Mouse (Mus musculus) frontal cortex, postnatal 36 days (tissue): ENCODE measurements at regions not wholly inside any gene's neighbourhood (a gene's known extent, or its start where the extent isn't known, plus 50 kb on each side); places are given as distances from the start of the nearest gene placed in this dataset.
A peak's percentile ranks its signal among the peaks of the same experiment; 100 is the strongest.

ENCODE experiments used
- DNase-seq, 2 experiments: peaks; one replicate each; pipeline ENCODE4 v3.0.0; 2022; ENCODE audit warnings: low spot score in 2 of 2

GRCm38 (mm10) chr8:91999189-91999588, 197.3 kb upstream of the Irx3 start:
- DNase-seq: no peak

GRCm38 (mm10) chr8:91997892-91998189, 196.0 kb upstream of the Irx3 start:
- no peak for DNase-seq

DNA sequence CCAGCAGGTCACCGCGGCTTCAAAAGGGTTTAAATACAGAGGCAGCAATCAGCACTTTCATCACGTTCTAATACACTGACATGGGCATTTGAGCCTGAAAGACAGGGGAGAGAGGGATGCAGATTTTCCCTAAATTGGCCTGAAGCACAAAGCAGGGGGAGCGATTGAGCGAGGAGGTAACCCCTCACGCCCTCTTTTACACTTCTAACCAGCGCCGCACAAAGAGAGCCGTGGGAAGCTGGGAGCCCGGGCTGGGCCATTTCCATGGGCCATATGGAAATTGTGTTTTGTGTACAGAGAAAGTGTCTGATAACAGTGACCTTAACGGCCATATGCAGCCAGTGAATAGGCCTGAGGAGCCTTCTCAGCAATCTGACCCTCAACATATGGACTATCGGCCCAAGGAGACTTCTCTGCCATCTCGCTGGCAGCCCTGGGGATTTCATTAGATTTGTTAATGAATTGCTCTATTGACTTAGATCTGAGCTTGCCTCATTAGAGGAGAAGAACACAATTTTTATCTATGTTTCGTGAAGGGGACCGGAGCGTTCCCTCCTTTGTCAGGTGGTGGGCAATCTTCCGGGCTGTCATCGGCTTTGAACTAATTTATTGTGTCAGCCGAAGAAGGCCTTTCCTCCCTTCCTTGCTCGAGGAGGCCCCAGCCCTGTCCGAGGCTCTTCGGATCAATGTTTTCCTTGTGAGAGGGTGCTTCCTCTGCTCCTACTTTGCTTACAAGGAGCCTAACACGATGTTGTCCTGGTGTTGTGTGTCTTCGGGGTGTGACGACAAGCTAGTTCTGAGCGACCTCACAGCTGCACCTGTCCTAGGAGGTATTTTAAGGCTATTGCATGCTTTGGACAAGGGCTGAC, 195.4 kb upstream of the Irx3 start:
- DNase-seq: no peak

DNA sequence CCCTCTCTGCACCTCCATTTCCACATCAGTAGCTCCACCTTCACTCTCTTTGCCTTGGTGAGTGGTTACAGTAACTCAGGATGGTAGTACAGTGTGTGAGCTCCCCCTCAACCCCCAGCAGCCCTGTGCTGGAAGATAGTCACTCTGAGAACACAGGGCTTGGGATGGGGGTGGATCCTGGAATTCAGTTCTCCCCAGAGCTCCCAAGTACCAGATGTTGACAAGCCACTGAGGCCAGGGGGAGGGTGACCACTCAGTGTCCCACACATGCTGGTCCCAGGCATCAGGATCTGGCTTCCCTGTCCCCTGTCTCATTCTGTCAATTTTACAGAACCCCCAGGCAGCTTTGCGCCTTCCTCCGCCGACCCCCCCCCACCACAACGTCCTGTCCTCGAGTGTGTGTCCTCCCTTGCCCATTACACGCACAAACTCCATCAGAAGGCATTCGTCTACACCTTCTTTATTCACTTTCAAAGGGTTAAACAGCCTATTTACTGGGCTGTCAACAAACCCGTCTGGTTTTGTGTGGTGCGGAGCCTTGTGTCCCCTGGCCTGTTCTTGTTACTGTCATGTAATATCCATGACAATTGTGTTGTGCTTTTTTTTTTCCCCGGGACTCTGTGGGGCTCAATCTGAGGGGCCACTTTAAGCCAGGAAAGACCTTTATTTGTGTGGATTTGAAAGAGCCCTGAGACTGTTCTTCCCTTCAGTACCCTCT, 194.6 kb upstream of the Irx3 start:
- no peak for DNase-seq

GRCm38 (mm10) chr8:91995407-91996144, 193.7 kb upstream of the Irx3 start:
- no peak for DNase-seq

DNA sequence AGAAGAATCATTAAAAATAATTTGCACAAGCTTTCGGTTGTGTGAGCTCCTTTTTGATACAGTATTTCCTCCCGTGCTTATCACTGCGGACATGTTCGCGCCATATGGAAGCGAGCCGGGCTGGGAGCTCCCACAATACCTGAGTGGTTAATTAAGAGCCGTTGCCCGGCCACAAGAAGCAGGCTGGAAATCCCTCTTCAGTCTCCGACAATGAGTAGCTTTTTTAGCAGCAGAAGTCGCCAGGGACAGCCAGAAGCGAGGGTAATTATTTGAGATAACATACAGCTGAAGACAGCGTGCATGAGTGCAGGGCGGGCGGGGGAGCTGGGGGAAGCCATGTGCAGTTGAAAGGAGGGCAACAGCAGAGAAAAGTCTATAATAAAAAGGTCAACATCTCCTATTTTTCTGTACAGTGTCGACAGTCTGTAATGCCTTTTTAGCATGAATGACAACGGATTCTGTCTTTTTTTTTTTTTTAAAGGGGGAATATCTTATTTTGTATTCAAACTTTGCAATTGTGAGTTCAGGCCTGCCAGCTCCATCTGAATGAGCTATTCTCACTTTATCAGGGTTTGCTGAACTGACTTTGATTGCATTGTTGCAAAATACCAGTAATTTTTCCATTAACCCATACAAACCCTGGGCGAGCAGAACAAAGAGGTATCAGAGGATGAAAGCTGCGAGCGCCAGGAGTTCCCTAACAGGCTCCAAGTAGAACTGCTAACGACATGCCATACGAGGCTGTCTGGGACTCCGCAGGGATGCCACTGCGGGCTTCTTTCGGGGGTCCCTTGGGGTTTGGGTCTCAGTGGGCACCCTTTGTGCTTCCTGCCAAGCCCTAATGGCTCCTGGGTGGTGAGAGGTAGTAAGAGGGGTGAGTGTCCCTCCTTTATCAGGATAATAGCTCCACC, 189.9 kb upstream of the Irx3 start:
- DNase-seq: peak in 1 of 2 experiments; percentile 9

DNA sequence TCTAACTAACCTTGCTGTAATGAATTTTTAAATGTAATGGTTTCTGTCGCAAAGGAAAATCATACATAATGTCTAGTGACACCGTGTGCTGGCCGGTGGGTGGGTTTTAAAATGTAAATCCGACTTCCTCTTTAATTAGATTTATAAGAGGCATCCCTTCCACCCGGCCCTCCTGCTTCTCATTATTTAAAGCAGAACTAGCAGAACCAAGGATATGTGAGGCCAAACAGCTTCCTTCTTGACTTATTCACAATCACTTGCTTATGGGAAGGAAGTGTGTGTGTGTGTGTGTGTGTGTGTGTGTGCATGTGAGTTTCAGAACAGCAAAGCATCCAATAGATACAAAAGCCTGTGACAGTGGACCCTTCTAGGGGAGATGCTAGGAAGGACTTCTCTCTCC, 189.1 kb upstream of the Irx3 start:
- no peak for DNase-seq

GRCm38 (mm10) chr8:91990048-91990447, 188.2 kb upstream of the Irx3 start:
- no peak for DNase-seq

DNA sequence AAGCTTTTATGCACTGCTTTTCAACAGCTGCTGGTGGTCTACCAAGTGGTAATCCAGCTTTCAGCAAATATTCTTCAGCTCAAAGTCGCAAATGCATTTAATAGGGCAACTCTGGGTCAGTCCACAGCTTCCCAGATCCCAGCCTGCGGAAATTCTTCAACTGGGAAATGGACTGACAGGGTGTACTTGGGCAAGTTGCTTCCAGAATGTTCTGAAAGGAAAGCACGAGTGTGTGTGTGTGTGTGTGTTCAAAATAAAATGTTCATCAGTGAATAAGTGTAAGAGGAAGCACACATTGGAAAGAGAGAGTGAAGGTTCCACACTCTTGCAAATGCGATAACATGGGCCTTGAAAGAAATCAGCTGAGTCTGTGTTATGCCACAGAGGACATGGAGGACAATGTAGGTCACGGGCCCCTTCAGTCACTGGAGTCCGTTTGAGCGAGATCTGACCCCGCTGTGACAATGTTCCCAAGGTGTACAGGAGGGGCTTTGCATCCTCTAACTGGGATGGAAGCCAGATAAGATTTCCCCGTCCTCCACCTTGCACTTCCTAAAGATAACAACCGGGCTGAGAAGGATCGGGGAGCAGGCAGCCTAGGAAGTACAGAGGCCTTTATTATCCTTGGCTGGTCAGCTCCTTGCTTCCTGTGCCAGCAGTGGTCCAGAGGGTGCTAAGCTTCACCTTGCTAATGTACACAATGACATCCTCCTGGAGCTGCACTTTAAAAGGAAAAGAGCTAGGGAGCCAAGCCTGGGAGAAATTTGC, 187.2 kb upstream of the Irx3 start:
- DNase-seq: no peak

DNA sequence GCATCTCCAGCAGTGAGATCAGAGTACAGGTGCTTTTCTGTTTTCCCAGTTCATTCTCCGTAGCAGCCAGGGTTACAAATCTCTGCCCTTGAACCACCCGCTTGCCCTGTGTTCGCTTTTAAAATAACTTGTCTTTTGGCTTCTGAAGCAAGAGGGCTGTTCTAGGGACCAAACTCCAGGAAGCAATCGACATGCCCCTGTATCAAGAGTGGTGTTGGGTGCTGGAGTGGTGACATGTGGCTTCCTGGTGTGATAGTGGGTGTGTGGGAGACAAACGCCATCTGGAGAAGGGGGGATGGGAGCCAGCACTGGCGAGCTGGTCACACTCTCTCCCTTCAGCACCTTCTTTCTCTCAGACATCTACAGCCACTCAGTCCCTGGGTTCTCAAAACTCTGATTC, 186.0 kb upstream of the Irx3 start:
- DNase-seq: no peak

DNA sequence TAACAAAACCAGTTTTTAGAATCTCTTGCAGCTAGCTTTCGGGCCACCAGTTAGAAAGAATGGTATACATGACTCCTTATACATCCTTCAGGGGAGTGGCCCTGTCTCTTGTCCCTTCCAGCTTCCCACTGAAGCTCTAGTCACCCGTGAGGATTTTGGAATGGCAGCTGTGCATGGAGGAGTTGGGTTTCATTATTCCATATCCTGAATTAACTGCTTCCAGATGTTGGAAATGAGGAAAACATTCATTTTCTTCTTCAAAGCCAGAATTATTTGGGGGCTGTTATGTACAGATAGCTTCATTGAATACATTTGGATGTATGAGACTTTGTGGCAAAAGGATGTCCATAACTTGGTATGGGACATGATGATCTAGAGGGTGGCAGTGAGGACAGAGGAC, 181.3 kb upstream of the Irx3 start:
- no peak for DNase-seq

- DNase-seq: no peak
Measured at GRCm38 (mm10) chr8:91976900-91977585, 175.2 kb upstream of the Irx3 start.

- DNase-seq: no peak
Measured at GRCm38 (mm10) chr8:91975460-91975859, 173.6 kb upstream of the Irx3 start.

GRCm38 (mm10) chr8:91974636-91975035, 172.8 kb upstream of the Irx3 start:
- no peak for DNase-seq

- DNase-seq: no peak
Measured at GRCm38 (mm10) chr8:91973951-91974439, 172.1 kb upstream of the Irx3 start.

GRCm38 (mm10) chr8:91967407-91967806, 165.5 kb upstream of the Irx3 start:
- peak; percentile 15 to 43 for DNase-seq

GRCm38 (mm10) chr8:91966891-91967370, 165.1 kb upstream of the Irx3 start:
- no peak for DNase-seq

GRCm38 (mm10) chr8:91961696-91962095, 159.8 kb upstream of the Irx3 start:
- no peak for DNase-seq

- no peak for DNase-seq
Measured at GRCm38 (mm10) chr8:91955170-91955569, 153.3 kb upstream of the Irx3 start.

DNA sequence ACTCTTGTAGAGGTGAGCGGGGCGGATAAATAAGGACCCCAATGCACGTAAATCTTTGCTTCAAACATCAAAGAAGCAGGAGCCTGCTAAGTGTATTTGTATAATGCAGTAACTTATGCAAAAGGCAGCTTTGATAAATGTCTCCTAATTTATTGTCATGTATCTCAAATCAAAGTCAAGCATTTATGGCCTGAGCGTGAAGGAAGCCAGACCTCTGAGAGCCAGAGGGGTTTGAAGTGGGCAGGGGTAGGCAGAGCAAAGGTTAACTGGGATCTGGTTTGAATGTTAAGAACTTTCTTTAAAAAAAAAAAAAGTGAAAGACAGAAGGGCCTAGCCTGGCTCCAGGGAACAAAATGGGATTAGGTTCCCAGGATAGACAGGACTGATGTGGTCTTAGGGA, 151.1 kb upstream of the Irx3 start:
- no peak for DNase-seq
